Mouse (Mus musculus): ENCODE measurements around the gene Tshz2.
A peak's percentile ranks its signal among the peaks of the same experiment; 100 is the strongest.

Gene Tshz2

DNA sequence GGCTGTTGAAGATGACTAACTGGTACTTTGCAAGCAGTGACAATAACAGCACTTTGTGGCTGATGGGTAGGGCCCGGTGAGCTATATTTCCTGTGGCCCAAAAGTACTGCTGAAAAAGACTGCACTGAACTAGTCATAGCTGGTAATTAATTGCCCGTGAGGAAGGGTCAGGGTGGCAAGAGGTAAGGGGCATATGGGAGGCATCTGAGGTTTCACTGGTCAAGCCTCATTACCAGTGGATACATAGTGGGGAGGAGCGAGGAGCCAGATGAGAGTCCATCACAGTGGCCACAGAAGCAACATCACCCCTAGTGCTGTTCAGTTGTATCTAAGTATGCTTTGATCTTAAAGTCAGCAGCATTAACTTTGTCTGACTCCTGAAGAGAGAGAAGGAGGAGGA, 2.7 kb upstream of the Tshz2 start:
- no peak for DNase-seq (ENCODE audit: low spot score in 2 of 2)

DNA sequence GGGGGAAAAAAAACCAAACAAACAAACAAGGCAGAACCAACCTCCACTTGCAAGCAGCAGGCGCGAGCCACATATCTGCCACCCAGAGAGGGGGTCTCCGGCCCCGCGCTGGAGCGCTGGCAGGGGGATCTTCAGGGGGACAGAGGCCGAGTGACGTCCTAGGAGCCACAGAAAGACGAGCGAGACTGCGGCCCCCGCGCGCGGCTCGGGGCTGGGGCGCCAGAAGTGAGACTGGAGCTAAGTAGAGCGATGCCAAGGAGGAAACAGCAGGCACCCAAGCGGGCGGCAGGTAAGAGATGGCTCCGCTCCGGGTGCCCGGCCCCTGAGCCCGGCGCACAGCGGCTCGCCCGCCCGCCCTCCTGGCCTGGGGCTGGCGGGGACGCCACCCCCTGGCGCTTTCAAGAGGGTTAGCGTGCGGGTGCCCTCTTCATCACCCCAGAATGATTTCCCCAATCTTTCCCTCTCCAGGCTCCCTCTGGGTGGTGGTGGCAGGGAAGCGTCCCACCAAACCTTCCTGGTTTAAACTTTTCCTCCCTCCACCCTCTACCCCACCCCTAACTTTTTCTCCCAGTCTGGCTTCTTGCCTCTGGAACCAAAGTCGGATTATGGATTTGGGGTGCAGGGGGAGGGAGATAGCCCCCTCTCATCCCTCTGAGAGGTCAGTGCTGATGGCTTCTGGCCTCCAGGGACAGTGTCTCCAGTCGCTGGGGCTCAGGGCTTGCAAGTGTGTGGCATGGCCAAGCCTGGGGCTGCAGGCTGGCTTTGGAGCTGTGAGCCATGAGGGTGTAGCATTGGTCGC, 877 bp downstream of the Tshz2 start:
- DNase-seq (ENCODE audit: low spot score in 2 of 2), result peak in 1 of 2 experiments; percentile 6

DNA sequence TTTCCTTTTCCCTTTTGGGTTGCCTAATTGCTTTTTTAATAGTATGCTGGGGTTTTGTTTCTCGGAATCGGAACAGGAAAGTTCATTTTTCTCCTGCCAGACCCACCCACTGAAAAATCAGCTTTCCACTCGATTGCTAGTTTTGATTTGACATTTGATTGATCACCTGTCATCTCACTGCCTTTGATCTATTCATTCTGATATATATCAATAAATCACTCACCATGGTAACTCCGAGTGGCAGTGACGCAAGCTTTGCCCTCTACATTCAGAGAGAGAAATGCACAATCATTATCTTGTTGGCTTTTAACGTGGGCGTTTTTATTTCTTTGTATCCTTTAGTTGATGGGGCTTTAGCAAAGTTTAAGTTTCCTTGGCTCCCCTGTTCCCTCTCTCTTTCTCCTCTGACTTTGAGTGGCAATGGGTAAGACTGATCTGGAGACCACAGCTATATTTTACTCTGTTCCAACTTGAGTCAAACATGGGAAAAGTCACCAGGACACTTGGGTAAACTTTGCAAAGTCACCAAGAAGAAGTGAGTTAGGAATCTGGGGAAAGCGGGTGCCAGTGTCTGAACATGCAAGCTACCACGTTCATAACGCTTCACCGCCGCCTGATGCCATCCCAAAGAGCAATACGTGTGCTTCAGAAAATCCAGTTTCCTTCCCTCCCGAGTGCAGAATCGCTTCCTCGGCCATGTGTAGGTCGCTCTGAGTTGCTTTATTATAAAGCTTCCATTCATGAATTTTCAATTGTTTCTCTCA, 2.0 kb downstream of the Tshz2 start:
- DNase-seq (ENCODE audit: low spot score in 2 of 2), result no peak

DNA sequence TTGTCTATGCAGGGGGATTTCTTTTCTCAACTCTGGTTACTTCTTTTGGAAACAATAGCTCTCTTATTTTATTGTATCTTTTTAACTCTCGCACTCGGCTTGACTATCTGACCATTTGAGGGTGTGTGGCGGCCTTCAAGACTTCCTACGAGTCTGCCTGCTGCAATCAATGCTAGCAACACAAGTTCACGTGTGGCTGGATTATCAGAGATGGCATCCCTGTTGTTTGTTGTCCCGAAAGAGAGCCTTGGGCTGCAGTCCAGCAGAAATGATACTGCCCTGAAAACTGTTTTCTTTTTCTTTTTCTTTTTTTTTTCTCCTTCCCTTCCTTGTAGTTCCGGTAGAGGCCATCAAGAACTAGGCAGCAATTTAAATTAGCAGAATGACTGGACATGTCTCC, 2.6 kb downstream of the Tshz2 start:
- DNase-seq (ENCODE audit: low spot score in 2 of 2), result no peak

DNA sequence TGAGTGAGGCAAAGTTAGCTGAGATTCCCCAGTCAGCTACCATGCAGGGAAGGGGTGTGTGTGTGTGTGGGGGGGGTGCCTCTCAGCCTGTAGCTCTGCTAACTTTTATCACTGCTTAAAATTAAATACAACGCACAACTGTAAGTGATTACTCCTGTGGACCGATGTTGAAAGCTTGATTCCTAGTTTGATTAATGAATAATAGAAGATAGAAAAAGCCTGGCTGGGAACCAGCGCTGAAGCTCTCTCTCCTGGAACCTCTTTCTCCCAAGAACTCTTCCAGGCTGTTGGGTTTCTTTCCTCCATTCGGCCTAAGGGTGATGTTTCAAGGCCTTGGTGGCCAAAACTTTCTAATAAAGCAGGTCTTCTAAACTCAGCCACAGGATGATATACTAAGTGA, 3.6 kb downstream of the Tshz2 start:
- DNase-seq (ENCODE audit: low spot score in 2 of 2), result no peak

DNA sequence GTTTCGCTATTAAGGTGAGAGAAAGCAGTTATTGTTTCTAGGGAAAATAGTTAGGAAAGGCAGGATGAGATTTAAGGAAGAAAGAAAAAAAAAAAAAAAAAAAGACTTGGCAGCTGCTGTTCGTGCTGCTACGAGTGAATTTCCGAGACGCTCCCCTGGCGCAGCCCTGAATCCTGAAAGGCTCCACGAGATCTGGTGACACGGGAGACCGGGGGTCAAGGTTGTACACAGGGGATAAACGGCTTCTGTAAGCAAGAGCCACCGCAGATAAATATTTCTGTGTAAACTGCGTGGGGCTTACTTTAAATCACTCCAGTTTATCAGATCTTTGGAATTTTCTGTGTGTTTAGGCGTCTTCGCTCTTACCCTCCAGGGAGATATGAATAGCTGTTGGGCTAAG, 8.7 kb downstream of the Tshz2 start:
- peak in 1 of 2 experiments; percentile 12 for DNase-seq (ENCODE audit: low spot score in 2 of 2)

DNA sequence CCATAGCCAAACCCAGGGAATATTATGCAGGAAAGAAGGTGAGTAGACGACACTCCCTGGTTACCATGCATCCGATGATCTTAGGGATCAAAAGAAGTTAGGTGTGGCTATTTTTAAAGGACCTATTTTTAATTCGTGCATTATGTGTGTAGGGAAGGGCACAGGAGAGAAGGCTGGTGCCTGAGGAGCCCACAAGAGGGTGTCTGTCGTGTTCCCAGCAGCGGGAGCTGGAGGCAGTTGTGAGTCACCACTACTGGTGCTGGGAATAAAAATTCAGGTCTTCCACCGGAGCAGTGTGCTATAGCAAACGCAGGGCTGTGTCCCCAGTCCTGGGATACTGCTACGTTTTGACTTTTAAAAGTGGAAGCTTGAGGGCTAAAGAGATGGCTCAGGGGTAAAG, 9.6 kb downstream of the Tshz2 start:
- no peak for DNase-seq (ENCODE audit: low spot score in 2 of 2)

DNA sequence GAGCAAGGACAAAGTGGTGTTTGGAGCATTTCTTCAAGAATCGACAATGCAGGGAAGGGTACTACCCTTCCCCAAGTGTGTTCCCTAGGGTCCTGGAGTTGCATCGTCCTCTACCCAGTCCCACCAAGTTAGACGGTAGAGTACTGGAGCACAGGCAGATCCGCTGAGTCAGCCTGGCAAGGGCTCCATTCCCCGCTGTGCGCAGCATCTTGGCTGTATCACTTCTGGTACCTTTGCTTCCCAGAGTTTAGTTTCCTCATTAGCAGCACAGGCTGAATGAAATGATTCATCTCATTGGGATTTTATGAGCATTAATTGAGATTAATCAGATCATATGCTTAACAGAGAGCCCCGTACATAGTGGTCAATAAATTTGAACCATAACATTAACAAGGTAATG, 14.3 kb downstream of the Tshz2 start:
- DNase-seq (ENCODE audit: low spot score in 2 of 2), result no peak

DNA sequence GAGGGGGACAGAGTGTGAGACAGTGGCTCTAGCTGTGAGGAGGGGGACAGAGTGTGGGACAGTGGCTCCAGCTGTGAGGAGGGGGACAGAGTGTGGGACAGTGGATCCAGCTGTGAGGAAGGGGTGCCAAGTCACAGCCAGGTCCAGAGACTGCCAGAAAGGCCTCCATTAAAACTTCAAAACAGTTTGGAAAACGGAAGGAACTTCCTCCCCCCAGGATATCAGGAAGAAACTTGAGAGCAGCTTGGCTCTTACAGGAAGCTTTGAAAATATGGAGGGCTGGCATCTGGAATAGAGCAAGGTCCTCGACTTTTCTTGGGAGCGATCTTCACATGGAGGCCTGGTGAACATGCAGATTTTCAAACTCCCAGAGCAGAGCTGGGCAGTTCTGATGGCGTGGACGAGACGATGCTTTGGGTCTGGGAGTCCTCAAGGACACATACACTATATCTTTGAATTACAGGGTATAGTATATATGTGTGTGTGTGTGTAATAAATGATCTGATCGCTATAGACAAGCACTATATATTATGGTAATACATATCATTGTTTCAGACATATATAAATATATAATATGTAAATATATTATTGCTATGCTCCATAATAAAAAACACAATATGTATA, 16.6 kb downstream of the Tshz2 start:
- DNase-seq (ENCODE audit: low spot score in 2 of 2), result no peak

DNA sequence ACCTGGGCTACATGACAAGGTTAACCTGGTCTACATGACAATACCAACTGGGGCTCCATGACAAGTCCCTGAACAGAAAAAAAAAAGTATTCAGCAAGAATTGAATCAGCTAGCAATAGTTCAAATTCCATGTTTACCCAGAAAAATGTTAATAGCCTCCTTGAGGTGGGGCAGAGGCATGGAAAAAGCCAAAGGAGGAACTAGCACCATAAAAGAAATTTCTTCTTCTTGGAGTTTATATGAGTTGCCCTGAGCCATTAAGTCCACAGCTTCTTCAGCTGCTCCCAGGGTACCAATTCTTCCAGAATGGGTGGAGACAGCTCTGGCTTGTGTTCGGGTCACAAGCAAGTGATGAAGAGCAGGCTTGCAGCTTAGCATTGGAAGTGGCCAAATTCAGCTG, 20.5 kb downstream of the Tshz2 start:
- DNase-seq (ENCODE audit: low spot score in 2 of 2), result no peak

DNA sequence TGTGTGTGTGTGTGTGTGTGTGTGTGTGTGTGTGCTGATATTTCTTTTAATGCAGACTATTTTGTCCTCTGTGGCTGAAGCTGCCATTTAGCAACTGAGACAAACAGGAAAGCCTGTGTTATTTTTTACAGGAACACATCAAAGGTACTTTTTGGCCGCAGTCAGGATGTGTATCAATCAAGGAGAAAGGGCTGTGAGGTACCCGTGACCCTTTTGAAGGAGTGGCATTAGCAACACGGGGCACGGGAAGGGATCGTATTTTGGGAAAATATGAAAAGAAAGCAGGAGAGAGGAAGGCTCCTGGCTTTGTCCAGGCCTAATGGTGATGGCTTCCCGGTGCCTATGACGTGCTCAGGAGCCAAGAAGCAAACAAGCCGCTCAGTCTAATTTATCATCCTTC, 31.0 kb downstream of the Tshz2 start:
- DNase-seq (ENCODE audit: low spot score in 2 of 2), result no peak

DNA sequence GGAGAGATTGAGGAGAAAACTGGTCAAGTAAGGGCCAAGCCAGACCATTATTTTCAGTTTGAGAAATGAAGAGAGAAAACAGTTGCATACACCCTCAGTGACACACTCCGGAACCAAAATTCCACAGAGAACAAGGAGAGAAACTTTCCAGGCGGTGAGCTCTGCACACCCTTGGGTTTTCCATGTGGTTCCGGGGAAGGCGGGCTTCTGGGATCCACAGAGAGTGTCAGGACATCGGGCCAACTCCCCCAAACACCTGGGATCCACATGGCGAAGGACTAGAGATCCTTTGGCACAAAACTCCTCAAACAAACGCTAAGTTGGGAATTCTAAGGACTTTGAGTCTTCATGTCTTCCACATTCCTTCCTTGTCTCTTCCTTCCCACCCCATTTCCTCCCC, 38.5 kb downstream of the Tshz2 start:
- no peak for DNase-seq (ENCODE audit: low spot score in 2 of 2)

DNA sequence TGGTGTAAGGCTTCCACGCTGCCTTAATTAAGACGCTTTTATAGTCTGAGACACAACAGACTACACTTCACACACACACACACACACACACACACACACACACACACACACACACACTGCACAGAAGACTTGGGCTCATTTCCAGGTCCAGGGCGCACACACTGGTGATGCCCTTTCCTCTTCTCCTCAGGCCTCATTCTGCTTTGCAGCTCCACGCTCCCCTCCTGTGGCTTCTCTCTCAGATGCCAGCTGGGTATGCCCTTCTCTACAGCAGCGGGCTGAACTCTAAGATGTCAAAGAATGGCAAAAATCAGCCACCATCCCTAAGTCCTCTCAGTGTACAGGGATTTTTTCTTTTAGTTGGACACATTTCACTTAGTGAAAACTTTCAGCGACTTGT, 41.0 kb downstream of the Tshz2 start:
- no peak for DNase-seq (ENCODE audit: low spot score in 2 of 2)

DNA sequence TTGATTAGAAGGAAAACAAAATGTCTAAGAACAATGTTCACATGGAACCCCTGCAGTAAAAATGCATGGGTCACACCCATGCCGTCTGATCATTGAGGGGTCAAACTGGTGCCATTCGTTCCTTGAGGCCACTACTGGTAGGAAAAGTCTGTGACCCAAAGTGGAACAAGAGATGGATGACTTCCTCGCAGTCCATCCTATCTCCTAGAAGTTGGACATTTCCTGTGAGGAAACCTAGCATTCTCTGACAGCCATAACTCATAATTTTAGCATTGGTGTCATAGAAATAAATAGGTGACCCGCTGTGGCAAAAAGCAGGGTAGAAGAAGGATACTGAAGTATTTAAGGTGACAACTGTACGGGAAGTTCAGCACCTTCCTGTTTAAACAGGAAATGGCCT, 41.4 kb downstream of the Tshz2 start:
- DNase-seq (ENCODE audit: low spot score in 2 of 2), result no peak

DNA sequence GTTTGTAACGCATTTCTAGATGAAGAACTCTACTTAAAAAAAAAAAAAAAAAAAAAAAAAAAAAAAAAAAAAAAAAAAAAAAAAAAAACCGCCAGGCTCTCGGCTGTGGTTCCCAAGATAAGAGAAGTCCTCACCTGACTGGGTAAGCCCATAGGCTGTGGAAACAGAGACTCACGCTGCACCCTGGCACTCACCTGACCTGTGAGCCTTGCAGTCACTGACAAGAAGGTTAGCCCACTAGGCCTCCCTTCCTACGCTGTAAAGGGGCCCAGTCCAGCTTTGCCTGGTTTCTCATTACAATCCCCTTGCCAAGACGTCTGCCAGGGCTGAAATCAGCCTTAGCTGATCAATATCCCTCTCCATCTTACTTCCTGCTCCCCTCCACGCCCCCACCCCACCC, 46.5 kb downstream of the Tshz2 start:
- DNase-seq (ENCODE audit: low spot score in 2 of 2), result no peak

DNA sequence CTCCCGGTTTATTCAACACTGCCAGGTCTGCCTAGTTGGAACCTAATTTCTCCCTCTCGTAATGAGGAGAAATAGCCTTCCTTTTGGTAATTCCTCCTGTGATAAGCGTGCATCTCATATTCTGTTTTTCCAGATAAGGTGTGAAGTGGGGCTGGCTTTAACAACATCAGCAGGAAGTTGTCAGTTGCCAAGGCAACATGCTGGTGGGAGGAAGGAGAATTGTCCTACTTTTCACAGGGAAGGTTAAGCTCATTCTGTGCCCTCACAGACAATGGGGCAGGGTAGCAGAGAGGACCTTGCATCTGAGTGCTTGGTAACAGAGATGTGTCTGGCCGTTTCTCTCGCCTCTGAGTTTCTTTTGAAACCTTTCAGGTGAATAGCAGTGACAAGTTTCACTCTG, 47.1 kb downstream of the Tshz2 start:
- peak in 1 of 2 experiments; percentile 9 for DNase-seq (ENCODE audit: low spot score in 2 of 2)

DNA sequence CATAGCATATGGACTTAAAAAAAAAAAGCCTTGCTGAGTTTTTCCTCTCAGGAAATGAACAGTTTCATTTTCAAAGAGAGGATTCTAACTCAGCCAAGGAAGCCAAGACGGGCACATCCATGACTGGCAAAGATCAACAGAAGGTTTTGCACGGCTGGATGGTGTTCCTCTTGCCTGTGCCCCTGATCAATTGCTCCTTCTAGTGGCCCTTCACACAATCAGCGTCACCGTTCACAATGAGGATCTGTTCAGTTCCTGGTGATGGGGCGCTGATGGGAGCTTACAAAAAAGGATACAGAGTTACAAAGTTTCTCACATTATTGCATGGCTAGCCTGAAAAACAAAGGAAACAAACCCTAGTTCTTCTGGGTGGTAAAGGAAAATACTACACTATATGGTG, 52.4 kb downstream of the Tshz2 start:
- DNase-seq (ENCODE audit: low spot score in 2 of 2), result no peak

DNA sequence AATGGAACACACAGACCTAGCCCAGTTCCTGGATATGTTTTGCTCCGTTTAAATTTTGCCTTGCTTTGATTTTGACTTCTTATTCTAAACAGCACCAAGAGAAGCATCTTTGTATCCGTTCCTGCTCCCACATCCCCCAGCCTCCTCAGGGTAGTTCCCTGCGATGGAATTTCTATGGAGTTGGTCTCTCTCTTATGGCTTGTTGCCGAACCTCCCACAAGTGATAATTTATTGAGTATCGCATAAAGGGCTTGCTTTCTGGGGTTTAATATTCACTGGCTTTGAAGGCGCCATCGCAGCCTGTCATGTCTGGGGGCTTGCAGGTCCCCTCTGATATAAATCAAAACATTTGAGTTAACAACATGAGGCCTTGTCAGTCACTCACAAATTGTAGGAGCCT, 52.9 kb downstream of the Tshz2 start:
- DNase-seq (ENCODE audit: low spot score in 2 of 2), result no peak

DNA sequence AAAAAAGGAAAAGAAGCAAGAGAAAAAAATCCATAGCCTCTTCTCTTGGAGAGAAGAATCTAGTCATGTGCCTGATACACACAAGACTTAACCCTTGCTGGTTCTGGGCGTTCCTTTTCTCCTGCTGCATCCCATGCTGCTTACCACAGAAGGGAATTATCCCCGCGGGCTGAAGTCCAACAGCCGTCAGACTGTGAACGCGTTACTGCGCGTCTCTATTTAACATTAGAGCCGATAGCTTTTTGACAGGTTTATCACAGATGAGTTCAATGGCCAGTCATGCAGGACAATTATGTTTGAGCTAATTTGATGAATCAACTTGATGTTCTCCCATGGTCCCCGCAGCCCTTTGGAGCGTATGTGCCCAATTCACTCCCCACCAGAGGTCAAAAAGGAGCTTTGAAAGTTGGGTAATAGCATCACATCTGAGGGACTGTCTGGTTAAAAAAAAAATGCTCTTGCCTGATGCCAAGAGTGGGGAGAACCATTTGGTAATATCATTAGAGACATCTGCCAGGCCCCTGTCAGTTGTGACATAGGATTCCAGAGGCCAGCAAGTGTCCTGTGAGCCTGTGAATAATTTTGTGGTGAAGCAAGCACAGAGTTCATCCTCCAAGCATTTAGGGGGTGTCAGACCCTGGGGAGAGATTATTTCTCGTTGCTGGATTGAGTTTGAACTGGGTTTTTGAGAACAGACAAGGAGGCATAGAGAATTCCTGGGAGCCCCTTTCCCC, 54.1 kb downstream of the Tshz2 start:
- DNase-seq (ENCODE audit: low spot score in 2 of 2), result no peak

DNA sequence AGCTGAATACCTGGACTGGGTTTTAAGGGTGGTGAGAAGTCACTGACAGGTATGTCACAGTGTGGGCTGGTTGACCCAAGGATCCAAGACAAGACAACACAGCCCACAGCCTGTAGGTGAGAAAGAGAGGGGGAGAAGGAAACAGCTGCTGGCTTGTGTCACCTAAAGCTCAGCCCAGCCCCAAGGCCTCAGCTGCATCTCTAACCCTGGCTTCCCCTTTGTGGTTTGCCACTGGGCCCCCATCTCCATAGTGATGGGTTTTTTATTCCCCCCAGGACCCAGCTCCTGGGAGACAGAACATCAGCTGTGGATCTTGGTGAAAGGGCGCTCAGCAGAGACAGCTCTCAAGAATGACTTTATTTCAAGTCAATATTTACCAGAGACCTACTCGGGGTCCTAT, 57.2 kb downstream of the Tshz2 start:
- no peak for DNase-seq (ENCODE audit: low spot score in 2 of 2)

DNA sequence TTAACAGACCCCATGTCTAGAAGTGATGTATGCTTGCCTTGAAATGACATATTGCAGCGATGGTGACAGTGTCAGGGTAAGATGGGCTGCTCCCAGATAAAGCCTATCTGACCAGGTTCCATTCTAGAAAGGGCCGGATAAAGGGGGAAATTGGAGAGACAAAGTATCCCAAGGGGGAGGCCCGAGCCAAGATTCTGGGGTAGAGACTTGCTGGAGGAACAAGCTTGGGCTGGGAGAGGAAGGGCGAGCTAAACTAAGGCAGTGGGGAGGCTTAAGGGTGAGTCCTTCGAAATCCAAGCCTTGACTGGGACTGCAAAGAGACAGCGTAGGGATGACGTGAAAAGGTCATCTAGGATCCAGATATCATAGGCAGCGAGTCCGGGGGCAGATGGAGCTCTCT, 61.7 kb downstream of the Tshz2 start:
- DNase-seq (ENCODE audit: low spot score in 2 of 2), result no peak

DNA sequence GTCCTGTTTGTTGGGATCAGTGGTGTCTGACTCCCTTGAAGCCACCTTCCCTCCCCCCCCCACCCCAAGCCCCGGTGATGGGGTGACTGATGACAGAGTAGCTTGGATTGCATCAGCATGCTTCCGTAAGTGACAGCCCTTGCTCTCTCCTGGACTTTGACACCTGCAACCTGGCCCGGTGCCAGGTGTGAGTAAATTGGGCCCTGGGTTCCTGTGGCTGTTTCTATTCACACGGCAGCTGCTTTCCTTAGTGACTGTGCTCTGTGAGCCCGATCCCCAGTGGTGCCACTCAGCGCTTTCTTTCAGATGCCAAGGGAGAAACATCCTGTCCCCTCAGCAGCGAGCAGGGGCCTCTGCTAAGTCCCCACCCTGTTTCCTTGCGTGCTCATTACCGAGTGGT, 62.2 kb downstream of the Tshz2 start:
- DNase-seq (ENCODE audit: low spot score in 2 of 2), result no peak

All from frontal cortex, postnatal 36 days (tissue).